In the genomic region with DNA sequence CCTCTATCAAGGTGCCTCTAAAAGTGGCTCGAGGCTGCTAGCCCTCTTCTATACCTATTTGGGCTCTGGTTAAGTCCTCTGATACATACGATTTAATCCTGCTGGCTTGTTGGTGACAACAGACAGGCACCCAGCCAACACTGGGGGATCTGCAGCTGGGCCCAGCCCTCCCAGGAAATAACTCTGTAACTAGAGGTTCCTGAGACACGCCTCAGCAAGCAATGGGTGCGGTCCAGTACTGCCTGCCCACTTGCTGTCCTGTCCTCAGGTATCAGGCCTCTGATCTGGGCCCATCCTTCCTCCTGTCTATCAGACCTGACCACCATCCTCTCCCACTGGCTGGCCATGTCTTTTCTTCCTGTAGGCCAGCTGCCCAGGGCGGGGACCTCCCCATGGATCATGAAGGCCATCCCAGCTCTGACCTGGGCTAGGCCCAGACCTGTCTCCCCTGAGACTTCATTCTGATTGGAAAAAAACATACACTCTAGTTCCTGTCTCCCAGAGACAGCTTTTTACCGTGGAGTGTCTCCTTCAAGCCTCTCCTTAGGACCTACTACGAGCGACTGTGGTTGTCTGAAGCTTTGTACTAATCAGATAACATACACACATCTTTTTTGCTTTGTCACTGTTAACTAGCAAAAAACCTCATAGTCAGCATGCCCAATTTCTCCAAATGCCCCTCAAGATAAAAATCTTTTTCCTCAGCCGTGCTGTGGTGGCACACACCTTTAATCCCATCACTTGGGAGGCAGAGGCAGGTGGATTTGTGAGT, we compare ENCODE assay signal across 1 mouse cellular context.
A peak's percentile ranks its signal among the peaks of the same experiment; 100 is the strongest.
TF ChIP-seq lines count a peak whose summit lies in the region.

No protein-coding gene starts in this region.

TF ChIP-seq in MEL, 35 proteins besides CTCF, POLR2A, EP300 and RAD21 (continued from another document):
- no peak for TF ChIP-seq SMC3 (IDR thresholded peaks at IDR 0.05; ENCODE audit: low read depth, low read length)
- TF ChIP-seq SIN3A (IDR thresholded peaks at IDR 0.05; ENCODE audit: low read length) = peak; percentile 45
- peak; percentile 14; the same call in 1 of the 2 replicates for TF ChIP-seq MAX (IDR thresholded peaks at IDR 0.05; ENCODE audit: low read length)
- TF ChIP-seq KAT2A (conservative IDR thresholded peaks at IDR 0.05; ENCODE audit: low read depth, low read length) = no peak
- no peak for TF ChIP-seq JUND (IDR thresholded peaks at IDR 0.05; ENCODE audit: low read depth, low read length)
- TF ChIP-seq TBP (IDR thresholded peaks at IDR 0.05; ENCODE audit: low read depth, low read length) = 0 out of 2 replicates have a peak, but pooled peaks have one; percentile 28
- no peak for TF ChIP-seq HCFC1 (IDR thresholded peaks at IDR 0.05; ENCODE audit: low read depth, low read length)
- TF ChIP-seq ZC3H11A (IDR thresholded peaks at IDR 0.05; ENCODE audit: low read depth, low read length) = no peak
- TF ChIP-seq MEF2A (IDR thresholded peaks at IDR 0.05; ENCODE audit: extremely low read depth, insufficient replicate concordance, low read depth, low read length, poor library complexity, severe bottlenecking) = no peak
- TF ChIP-seq ELF1 (IDR thresholded peaks at IDR 0.05; ENCODE audit: low read depth, low read length) = no peak
- TF ChIP-seq ZMIZ1 (IDR thresholded peaks at IDR 0.05; ENCODE audit: low read depth, low read length) = no peak
- 0 out of 2 replicates have a peak, but pooled peaks have one; percentile 15 for TF ChIP-seq MAZ (IDR thresholded peaks at IDR 0.05; ENCODE audit: low read depth, low read length)
- TF ChIP-seq TAL1 (IDR thresholded peaks at IDR 0.05; ENCODE audit: low read length) = no peak
- no peak for TF ChIP-seq NRF1 (IDR thresholded peaks at IDR 0.05; ENCODE audit: insufficient read depth, low read depth, low read length, poor library complexity, severe bottlenecking)
- peak; percentile 99 for TF ChIP-seq GABPA (IDR thresholded peaks at IDR 0.05; ENCODE audit: low read depth, low read length)
- TF ChIP-seq MYC (IDR thresholded peaks at IDR 0.05; ENCODE audit: low read depth, low read length) = no peak
- TF ChIP-seq E2F4 (IDR thresholded peaks at IDR 0.05; ENCODE audit: borderline replicate concordance, low read depth, low read length) = no peak
- no peak for TF ChIP-seq POLR2AphosphoS2 (IDR thresholded peaks at IDR 0.05; ENCODE audit: low read length)
- TF ChIP-seq USF2 (IDR thresholded peaks at IDR 0.05; ENCODE audit: borderline replicate concordance in 1 of 2, insufficient read depth in 1 of 2, low read depth in 1 of 2, low read length in 2 of 2) = no peak
- TF ChIP-seq ZKSCAN1 (IDR thresholded peaks at IDR 0.05; ENCODE audit: low read depth, low read length) = peak; percentile 96
- no peak; the same call in 1 of the 2 replicates for TF ChIP-seq MXI1 (IDR thresholded peaks at IDR 0.05; ENCODE audit: low read depth, low read length)
- no peak for TF ChIP-seq CHD1 (IDR thresholded peaks at IDR 0.05; ENCODE audit: low read depth, low read length)
- peak; percentile 92 for TF ChIP-seq ETS1 (IDR thresholded peaks at IDR 0.05; ENCODE audit: low read depth, low read length)
- no peak for TF ChIP-seq MYB (IDR thresholded peaks at IDR 0.05; ENCODE audit: low read depth, low read length)
- no peak for TF ChIP-seq POLR2AphosphoS5 (IDR thresholded peaks at IDR 0.05; ENCODE audit: borderline replicate concordance, low read depth, low read length)
- 0 out of 2 replicates have a peak, but pooled peaks have one; percentile 6 for TF ChIP-seq RCOR1 (IDR thresholded peaks at IDR 0.05; ENCODE audit: low read depth, low read length)
- TF ChIP-seq GATA1 (IDR thresholded peaks at IDR 0.05; ENCODE audit: low read depth, low read length) = peak; percentile 85
- no peak for TF ChIP-seq UBTF (IDR thresholded peaks at IDR 0.05; ENCODE audit: borderline replicate concordance, insufficient read depth, low read depth, low read length)
- TF ChIP-seq USF1 (IDR thresholded peaks at IDR 0.05; ENCODE audit: low read depth, low read length) = no peak
- 0 out of 2 replicates have a peak, but pooled peaks have one; percentile 7 for TF ChIP-seq BHLHE40 (IDR thresholded peaks at IDR 0.05; ENCODE audit: borderline replicate concordance, low read depth, low read length)
- no peak for TF ChIP-seq NELFE (IDR thresholded peaks at IDR 0.05; ENCODE audit: low read depth, low read length)
